Mouse (Mus musculus): ENCODE measurements at regions not wholly inside any gene's neighbourhood (a gene's known extent, or its start where the extent isn't known, plus 50 kb on each side); places are given as distances from the start of the nearest gene placed in this dataset.

GRCm38 (mm10) chr9:41675656-41676055, 448.4 kb downstream of the Sorl1 start:
- TF ChIP-seq POLR2A (IDR thresholded peaks at IDR 0.05; ENCODE audit: borderline replicate concordance, low read depth, low read length): no peak
- TF ChIP-seq CTCF (IDR thresholded peaks at IDR 0.05; ENCODE audit: low read depth, low read length): no peak
